12 mouse cellular contexts compared by ENCODE assay signal in genomic region chr13:98836423-98837088, GRCm38 (mm10). TPM values are rescaled to one million over a fixed set of nuclear protein-coding genes. Genes with fewer than 3 reads are reported as not detected.
DNase-seq lines count a peak whose midpoint lies in the region; ATAC-seq lines count a peak whose summit lies in the region.
"Had no signal": no experiment of that assay in that cellular context is flagged by ENCODE, and none has a peak within 500 bp of the region (broad histone marks: within the 10 kb centered on the region; RNA-seq: fewer than 3 reads in every experiment).

No protein-coding gene starts in this region.

- no peak overlapping the region for H3K9ac ChIP-seq in forebrain, embryonic 12.5 days
- H3K9ac ChIP-seq in forebrain, embryonic 15.5 days (replicated peaks) = no peak overlapping the region
- H3K9ac ChIP-seq in midbrain, embryonic 14.5 days (replicated peaks; ENCODE audit: low read length) = no peak overlapping the region
- H3K9ac ChIP-seq in midbrain, embryonic 15.5 days = no peak overlapping the region
- H3K9ac ChIP-seq: embryonic facial prominence, embryonic 13.5 days; heart, embryonic 13.5 days; limb, embryonic 13.5 days had no signal

- no peaks in the 10 kb centered on the region for H3K27me3 ChIP-seq in forebrain, embryonic 12.5 days
- H3K27me3 ChIP-seq in forebrain, embryonic 15.5 days = no peaks in the 10 kb centered on the region
- H3K27me3 ChIP-seq in midbrain, embryonic 14.5 days (ENCODE audit: control insufficient read depth, insufficient read depth, low read length) = no peaks in the 10 kb centered on the region
- H3K27me3 ChIP-seq in midbrain, embryonic 15.5 days (replicated peaks) = no peaks in the 10 kb centered on the region
- H3K27me3 ChIP-seq: embryonic facial prominence, embryonic 13.5 days; heart, embryonic 13.5 days; limb, embryonic 13.5 days had no signal

- no peaks in the 10 kb centered on the region for H3K9me3 ChIP-seq in forebrain, embryonic 12.5 days
- H3K9me3 ChIP-seq in forebrain, embryonic 15.5 days = no peaks in the 10 kb centered on the region
- no peaks in the 10 kb centered on the region for H3K9me3 ChIP-seq in midbrain, embryonic 14.5 days (ENCODE audit: control insufficient read depth, low read length)
- H3K9me3 ChIP-seq in midbrain, embryonic 15.5 days = no peaks in the 10 kb centered on the region
- H3K9me3 ChIP-seq: embryonic facial prominence, embryonic 13.5 days; heart, embryonic 13.5 days; limb, embryonic 13.5 days had no signal

- WGBS in forebrain, embryonic 12.5 days = 91% methylated on average over 6 of the region's 6 CpGs
- 91% methylated on average over 6 of the region's 6 CpGs for WGBS in forebrain, embryonic 15.5 days
- WGBS in midbrain, embryonic 14.5 days = 89% methylated on average over 6 of the region's 6 CpGs
- 90% methylated on average over 6 of the region's 6 CpGs for WGBS in midbrain, embryonic 15.5 days

- intact Hi-C loops in gastrocnemius, postnatal 14 days (cut with DNase I; ENCODE audit: low total_unique reads) = no loop called here

- ATAC-seq in forebrain, embryonic 12.5 days (ENCODE audit: low FRiP score) = peak; percentile 15; the same call in 1 of the 2 replicates
- no peak for ATAC-seq in forebrain, embryonic 15.5 days (replicated peaks)
- ATAC-seq in midbrain, embryonic 14.5 days (ENCODE audit: low FRiP score, low TSS enrichment) = no peak
- no peak for ATAC-seq in midbrain, embryonic 15.5 days (replicated peaks)
- peak; percentile 78 for ATAC-seq in erythroid progenitor cell, adult 5-6 weeks (replicated peaks; ENCODE audit: low FRiP score, poor library complexity, severe bottlenecking)
- peak; percentile 41 for ATAC-seq in neutrophil, adult 5-6 weeks (ENCODE audit: extremely low read depth, insufficient number of reproducible peaks, low FRiP score, poor library complexity, severe bottlenecking)

- H3K4me2 ChIP-seq in forebrain, embryonic 12.5 days = no peak overlapping the region
- no peak overlapping the region for H3K4me2 ChIP-seq in forebrain, embryonic 15.5 days (replicated peaks)
- no peak overlapping the region for H3K4me2 ChIP-seq in midbrain, embryonic 14.5 days (ENCODE audit: low read length)
- H3K4me2 ChIP-seq in midbrain, embryonic 15.5 days = no peak overlapping the region
- H3K4me2 ChIP-seq: embryonic facial prominence, embryonic 13.5 days; heart, embryonic 13.5 days; limb, embryonic 13.5 days had no signal

- H3K4me1 ChIP-seq in forebrain, embryonic 12.5 days = no peaks in the 10 kb centered on the region
- H3K4me1 ChIP-seq in forebrain, embryonic 15.5 days = no peaks in the 10 kb centered on the region
- no peaks in the 10 kb centered on the region for H3K4me1 ChIP-seq in midbrain, embryonic 14.5 days (ENCODE audit: control insufficient read depth, insufficient read depth, low read length)
- H3K4me1 ChIP-seq in midbrain, embryonic 15.5 days = no peaks in the 10 kb centered on the region
- H3K4me1 ChIP-seq: embryonic facial prominence, embryonic 13.5 days; heart, embryonic 13.5 days; limb, embryonic 13.5 days had no signal

- peaks cover 27% of the 10 kb centered on the region for H3K36me3 ChIP-seq in forebrain, embryonic 12.5 days (replicated peaks)
- peaks cover 36% of the 10 kb centered on the region for H3K36me3 ChIP-seq in forebrain, embryonic 15.5 days
- peaks cover 19% of the 10 kb centered on the region; the same call in 1 of the 2 replicates for H3K36me3 ChIP-seq in midbrain, embryonic 14.5 days (ENCODE audit: control insufficient read depth, insufficient read depth, low read length)
- H3K36me3 ChIP-seq in midbrain, embryonic 15.5 days (replicated peaks) = peaks cover 12% of the 10 kb centered on the region; the same call in 1 of the 2 replicates

- peak; percentile 31 for DNase-seq in midbrain, embryonic 14.5 days
- DNase-seq in gastrocnemius, postnatal 14 days = no peak
- DNase-seq in ovary, postnatal 36 days (ENCODE audit: low spot score) = no peak

- no peak overlapping the region for H3K4me3 ChIP-seq in forebrain, embryonic 12.5 days (replicated peaks)
- H3K4me3 ChIP-seq in forebrain, embryonic 15.5 days = no peak overlapping the region
- H3K4me3 ChIP-seq in midbrain, embryonic 14.5 days (replicated peaks; ENCODE audit: low read depth, low read length) = no peak overlapping the region
- H3K4me3 ChIP-seq in midbrain, embryonic 15.5 days = no peak overlapping the region
- H3K4me3 ChIP-seq: embryonic facial prominence, embryonic 13.5 days; heart, embryonic 13.5 days; limb, embryonic 13.5 days; myocyte had no signal

- no peak overlapping the region for H3K27ac ChIP-seq in forebrain, embryonic 12.5 days
- H3K27ac ChIP-seq in forebrain, embryonic 15.5 days (replicated peaks) = no peak overlapping the region
- no peak overlapping the region for H3K27ac ChIP-seq in midbrain, embryonic 14.5 days (replicated peaks; ENCODE audit: low read depth, low read length)
- H3K27ac ChIP-seq in midbrain, embryonic 15.5 days = no peak overlapping the region
- H3K27ac ChIP-seq: embryonic facial prominence, embryonic 13.5 days; heart, embryonic 13.5 days; limb, embryonic 13.5 days had no signal

RNA-seq across cellular contexts. Expression of gene Fcho2, which starts 21.3 kb away (rescaled TPM):
- polyA plus RNA-seq in forebrain, embryonic 12.5 days (2016; fragmentation: Nextera tagmentation; extraction: Ambion mirVana) = 32.4 and 36.6 TPM in 2 replicates
- 29.2 and 30.6 TPM in 2 replicates for polyA plus RNA-seq in forebrain, embryonic 15.5 days (2015; fragmentation: Nextera tagmentation; extraction: Ambion mirVana)
- polyA plus RNA-seq in midbrain, embryonic 14.5 days (2014; fragmentation: Nextera tagmentation; extraction: Ambion mirVana) = 22.4 and 23.6 TPM in 2 replicates
- 24.4 and 26.1 TPM in 2 replicates for polyA plus RNA-seq in midbrain, embryonic 15.5 days (2015; fragmentation: Nextera tagmentation; extraction: Ambion mirVana)
- total RNA-seq in erythroid progenitor cell, adult 5-6 weeks (2015; ENCODE audit: low replicate concordance) = 169 and 189 TPM in 2 replicates
- 156 and 165 TPM in 2 replicates for total RNA-seq in erythroid progenitor cell, adult 5-6 weeks (2017; ENCODE audit: low replicate concordance)
- total RNA-seq in neutrophil, adult 5-6 weeks (2017) = 81.6 and 93.2 TPM in 2 replicates
- 10 to 100 TPM; 22.2 to 24.4 TPM for total RNA-seq in gastrocnemius, postnatal 14 days (2021)

Comparison
In these comparisons a context has a peak if more than half of its experiments do, and no peak if none do; other contexts are left out.
1. ATAC-seq: peak in forebrain, embryonic 12.5 days (single experiment), erythroid progenitor cell, adult 5-6 weeks (single experiment) and neutrophil, adult 5-6 weeks (single experiment); none in forebrain, embryonic 15.5 days (single experiment), midbrain, embryonic 14.5 days (single experiment) and midbrain, embryonic 15.5 days (single experiment).